Mouse (Mus musculus): ENCODE measurements around the gene Shisa9.

- no peak for TF ChIP-seq CTCF (IDR thresholded peaks at IDR 0.05; ENCODE audit: low read depth, low read length)
- TF ChIP-seq POLR2A (IDR thresholded peaks at IDR 0.05; ENCODE audit: borderline replicate concordance, low read depth, low read length): no peak
These were observed 316.6 kb downstream of the Shisa9 start for GRCm38 (mm10) chr16:12300523-12300922.
